Mouse (Mus musculus) sigmoid colon, adult 10 weeks (tissue): Measurements from ENCODE around the gene Hsd17b3. TPM values are rescaled to one million over a fixed set of nuclear protein-coding genes. Genes with fewer than 3 reads are reported as not detected.

ENCODE experiments used
- polyA plus RNA-seq: library from polyadenylated mRNA; stranded (reverse); fragments of 350-450 nt; fragmentation: Illumina TruSeq; extraction: RNeasy Lipid Tissue Mini Kit (QIAGEN cat#74804); gene quantifications from one replicate; pipeline ENCODE4 v1.2.3, GENCODE M21; 2014; ENCODE audit warnings: low read depth, low replicate concordance

The Hsd17b3 gene
- polyA plus RNA-seq, result not detected

DNA sequence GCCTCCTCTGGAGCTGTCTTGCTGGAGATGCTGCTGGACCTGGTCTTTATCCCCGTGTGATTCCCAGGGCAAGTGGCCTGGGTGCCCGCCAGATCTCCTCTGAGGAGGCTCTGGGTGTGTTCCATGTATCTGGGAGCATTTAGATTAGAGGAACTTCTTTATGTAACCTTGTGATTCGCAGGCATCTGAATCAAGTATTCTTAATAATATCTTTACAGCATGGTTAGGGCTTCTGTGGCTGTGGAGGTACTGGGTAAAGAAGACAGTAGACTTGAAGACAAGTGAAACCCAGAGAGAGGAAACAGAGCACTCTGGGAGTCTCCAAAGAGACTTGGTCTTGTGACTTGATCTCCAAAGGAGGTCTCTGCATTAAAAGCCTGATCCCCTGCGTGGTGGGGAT is at the start of gene Hsd17b3:
Gene Hsd17b3 (minus strand): TSS at position 101 of the 400 bp plus-strand sequence.

DNA sequence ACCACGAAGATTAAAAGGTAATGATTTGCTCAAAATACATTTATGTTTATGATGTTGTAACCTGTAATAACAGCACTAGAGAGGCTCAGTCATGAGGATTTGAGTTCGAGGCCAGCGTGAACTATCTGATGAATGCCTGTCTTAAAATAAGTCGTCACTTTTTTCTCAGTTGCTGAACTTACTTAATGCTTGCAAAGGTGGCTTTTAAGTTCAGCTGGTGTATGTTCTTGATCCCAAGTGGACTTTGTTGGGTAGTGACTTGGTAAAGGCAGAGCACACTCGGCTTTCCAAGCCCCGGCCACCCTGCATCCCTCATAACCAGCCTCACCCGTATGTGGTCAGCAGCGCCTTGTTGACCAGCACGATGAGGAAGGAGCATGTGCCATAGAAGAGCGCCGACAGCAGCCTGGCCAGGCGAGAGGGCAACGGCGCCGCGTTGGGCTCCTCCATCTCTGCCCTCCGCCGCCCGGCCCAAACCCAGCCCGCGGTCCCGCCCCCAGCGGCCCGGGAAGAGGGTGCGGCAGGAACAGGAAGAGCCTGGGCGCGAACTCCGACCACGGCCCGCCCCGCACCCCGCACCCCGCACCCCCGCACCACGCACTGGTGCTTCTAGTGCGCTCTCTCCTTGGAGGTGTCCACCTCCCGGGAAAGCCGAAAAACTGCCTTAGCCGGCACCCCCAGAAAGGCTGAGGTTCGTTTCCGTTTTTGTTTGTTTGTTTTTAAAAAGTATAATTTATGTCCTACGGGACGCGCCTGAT is 40.0 kb upstream of the Hsd17b3 start, which contains the start of gene Slc35d2:
Gene Slc35d2 (minus strand): TSS at position 511 of the 758 bp plus-strand sequence.

Other genes with a start within 250 kb of the Hsd17b3 start
- gene Slc35d2, start 40.1 kb upstream of the Hsd17b3 start, polyA plus RNA-seq, result 13.5 TPM
- gene Zfp367, start 64.0 kb upstream of the Hsd17b3 start, polyA plus RNA-seq, result 43.4 TPM
- gene Habp4, start 72.6 kb upstream of the Hsd17b3 start, polyA plus RNA-seq, result 9.6 TPM
- 49.9 TPM for gene Cdc14b, start 186.1 kb upstream of the Hsd17b3 start, polyA plus RNA-seq
- 103 TPM for gene Aaed1, start 223.5 kb upstream of the Hsd17b3 start, polyA plus RNA-seq